Mouse (Mus musculus): ENCODE measurements at regions not wholly inside any gene's neighbourhood (a gene's known extent, or its start where the extent isn't known, plus 50 kb on each side); places are given as distances from the start of the nearest gene placed in this dataset.

DNA sequence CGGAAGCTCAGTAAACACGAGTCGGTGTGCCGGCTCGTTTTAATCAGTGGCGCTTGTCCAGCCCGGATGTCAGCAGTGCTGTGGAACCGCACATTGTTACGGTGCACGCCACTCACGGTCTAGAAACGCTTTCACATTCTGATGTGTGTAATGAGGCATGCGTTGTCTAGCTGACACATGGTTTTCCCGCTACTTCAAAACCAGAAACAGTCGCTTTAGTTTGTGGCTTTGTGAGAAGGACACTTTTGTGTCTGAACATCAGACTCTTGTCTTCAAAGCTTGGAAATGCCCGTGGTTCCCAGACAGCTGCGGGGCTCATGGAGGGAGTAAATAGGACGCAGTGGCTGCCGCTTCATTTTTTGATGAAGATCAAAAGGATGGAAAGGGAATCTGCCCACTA, 77.0 kb upstream of the Lgr5 start:
- DNase-seq (ENCODE audit: low spot score) = no peak

DNA sequence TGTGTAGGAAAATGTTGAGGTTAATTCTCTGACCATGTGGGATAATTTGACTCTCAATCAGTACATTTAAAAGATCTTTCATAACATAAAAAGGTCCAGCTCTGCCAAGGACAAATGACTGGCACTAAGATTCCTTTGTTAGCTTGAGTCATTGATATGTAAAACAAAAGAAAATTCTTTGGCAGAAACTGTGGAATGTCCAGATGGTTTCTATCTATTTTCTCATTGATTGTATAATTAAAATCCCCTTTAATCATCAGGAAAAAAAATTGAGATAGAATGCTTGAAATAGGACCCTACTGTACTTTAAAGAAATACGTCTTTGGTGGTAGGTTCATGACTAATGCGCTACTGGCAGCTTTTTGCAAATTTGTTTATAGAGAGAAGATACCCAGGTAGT, 89.1 kb upstream of the Lgr5 start:
- DNase-seq (ENCODE audit: low spot score) = no peak

DNA sequence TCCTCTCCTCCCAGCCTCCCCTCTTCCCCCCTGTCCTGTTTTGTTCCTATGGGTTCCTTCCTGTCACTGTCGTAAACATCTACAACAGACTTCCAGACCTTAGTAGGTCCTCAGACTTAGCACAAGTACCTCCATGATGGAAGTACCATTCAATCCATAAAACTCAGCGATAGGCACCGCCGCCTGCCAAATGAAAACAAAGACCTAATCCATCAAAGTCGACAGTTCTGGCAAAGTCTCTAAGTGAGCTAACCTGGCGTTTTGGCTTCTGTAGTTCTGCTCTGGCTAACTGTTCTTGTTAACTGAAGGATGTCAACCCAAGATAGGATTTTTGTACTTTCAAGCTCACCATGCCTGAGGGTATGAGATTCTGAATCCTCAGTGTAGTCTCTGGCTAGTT, 93.5 kb upstream of the Lgr5 start:
- DNase-seq (ENCODE audit: low spot score) = no peak

DNA sequence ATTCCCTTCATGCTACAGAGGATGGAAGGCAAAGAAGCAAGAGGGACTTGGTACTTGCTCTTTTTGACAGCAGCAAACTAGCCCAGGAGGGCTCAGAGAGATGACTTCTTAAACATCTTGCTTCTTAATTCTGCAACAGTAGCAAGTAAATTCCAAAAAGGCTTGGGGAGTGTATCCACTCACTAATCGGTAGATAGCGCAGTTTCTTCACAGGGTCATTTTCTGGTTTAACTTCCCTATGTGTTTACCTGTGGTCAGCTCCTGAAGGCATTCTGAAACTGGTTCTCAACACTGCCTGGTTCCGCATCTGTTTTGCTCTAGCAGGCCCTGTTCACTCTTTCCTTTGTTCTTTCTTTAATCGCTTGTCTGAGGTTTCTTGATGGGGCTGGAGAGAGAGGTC, 104.4 kb upstream of the Lgr5 start:
- no peak for DNase-seq (ENCODE audit: low spot score)

DNA sequence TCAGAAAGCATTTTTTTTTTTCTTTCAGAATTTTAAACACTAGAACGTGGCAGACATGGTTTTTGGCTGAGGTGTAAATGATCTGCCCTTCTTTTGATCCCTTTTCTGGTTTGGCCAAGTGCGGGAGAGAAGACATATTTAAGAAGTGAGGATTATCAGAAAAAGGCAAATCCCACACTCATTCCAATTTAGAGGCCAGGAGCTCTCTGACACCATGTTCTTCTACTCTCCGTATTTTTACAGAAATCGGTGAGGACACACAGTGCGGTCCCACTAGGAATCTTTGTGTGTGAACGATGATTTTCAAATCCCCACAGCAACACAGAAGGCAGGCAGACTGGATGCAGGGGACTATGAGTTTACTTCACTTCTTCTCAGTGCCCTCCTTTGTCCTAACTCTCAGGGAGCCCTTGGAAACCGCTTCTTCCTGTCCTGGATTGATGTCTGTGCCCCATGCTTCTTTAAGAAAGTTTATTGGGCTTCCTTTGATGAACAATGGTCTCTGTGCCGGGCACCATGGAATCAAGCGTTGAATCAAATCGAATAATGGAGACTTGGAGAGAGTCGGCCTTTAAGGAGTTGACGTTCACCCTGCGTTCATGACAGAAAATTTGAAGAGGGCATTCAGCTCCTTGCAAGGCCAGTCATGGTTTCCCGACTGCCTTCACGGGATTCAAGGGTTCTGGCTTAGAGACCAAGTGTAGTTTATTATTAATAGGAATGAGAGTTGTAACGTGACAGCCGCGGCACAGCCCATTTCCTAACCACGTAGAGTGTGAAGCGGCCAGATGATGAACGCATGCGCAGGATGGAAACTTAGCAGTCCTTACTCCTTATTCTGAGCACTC, 106.6 kb upstream of the Lgr5 start:
- no peak for DNase-seq (ENCODE audit: low spot score)

DNA sequence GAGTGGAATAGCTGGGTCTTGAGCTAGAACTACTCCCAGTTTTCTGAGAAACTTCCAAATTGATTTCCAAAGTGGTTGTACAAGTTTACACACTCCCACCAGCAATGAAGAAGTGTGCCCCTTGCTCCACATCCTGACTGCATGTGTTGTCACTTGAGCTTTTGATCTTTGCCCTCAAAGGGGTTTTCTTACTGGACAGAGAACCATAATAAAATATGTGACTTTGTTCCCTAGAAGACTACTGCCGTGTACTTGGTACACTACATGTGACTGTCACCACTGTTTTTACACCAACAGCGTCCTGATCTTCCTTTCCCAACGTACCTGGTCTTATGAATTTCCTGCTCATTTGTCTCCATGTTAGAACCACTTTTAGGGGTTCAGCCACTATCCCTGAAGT, 114.3 kb upstream of the Tspan8 start:
- no peak for DNase-seq (ENCODE audit: low spot score)

DNA sequence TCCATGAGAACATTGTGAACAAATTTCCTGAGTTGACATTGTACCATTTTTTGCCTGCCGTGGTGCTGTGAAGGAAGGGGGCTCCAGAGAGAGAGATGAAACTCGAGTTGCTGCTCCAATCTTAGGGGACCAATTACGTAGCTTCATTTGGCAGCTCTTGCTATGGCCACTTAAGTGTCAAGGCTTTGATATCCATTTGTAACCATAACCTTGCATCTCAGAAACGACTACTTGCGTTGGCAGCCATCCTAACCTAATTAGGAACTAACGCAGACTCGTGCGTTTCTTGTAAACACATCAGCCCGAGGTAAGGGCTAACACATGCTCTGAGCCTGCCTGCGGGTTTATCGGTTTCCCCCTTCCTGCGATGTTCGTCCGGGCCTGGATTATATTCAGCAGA, 108.0 kb upstream of the Tspan8 start:
- DNase-seq (ENCODE audit: low spot score) = no peak

DNA sequence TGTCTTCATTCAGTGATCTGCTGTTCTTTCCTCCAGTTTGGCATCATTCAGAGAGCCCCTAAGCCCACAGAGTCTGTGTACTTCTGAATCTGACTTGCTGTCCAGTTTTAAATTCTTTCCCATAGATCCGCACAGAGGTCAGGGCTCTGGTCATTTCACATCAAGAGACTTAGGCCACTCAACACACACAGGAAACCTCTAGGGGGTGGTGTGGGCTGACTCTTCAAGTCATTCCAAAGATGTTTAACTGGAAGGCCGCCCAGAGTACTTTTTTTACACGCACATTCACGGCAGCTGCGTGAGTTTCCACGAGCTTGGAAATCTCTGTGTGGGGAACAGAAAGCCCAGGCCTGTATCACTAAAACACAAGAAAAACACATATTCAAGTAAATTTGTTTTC, 102.7 kb upstream of the Tspan8 start:
- peak; percentile 22 for DNase-seq (ENCODE audit: low spot score)

DNA sequence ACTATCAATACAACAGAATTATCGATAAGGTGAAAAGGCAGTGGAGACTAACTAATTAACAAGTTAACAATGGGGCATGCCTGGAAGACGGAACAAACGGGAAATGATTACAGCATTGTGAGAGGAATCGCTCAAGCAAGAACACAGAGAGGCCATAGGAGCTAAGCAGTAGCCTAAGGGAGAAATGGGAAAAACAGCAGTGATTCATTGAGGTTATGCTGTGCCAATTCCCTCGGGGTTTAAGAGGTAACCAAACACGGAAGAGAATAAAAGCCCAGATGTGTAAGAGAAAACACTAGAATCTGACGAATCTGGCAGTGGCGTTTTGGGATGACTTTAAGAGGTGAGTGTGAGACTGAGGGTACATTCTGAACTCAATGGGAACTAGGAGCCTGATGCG, 100.5 kb upstream of the Tspan8 start:
- no peak for DNase-seq (ENCODE audit: low spot score)

DNA sequence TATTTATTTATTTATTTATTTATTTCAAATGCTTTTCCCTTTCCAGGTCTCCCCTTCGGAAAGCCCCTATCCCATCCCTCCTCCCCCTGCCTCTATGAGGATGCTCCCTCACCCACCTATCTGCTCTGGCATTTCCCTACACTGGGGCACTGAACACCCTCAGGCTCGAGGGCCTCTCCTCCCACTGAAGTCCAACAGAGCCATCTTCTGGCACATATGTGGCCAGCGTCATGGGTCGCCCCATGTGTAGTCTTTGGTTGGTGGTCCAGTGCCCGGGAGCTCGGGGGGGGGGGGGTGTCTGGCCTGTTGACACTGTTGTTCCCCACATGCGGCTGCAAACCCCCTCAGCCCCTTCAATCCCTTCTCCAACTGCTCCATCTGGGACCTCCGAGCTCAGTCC, 99.6 kb upstream of the Tspan8 start:
- DNase-seq (ENCODE audit: low spot score) = no peak

DNA sequence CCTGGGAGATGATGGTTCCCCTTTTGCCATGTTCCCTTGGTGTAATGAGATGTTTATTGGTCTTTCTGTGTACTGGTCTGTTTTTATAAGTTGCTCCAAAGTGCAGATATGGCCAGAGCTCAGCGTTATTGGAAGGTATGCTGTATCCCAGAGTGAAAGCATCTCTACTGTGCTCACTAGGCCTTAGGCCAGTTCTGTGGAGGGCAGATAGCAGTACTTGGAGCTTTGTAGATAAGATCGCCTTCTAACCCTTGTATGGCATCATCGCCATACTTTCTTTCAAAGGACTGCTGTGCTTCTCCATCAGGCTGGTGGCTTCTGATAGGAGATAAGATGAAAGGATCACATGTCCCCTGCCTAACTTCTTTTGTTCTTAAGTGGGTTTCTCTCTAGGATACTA, 94.0 kb upstream of the Tspan8 start:
- no peak for DNase-seq (ENCODE audit: low spot score)

DNA sequence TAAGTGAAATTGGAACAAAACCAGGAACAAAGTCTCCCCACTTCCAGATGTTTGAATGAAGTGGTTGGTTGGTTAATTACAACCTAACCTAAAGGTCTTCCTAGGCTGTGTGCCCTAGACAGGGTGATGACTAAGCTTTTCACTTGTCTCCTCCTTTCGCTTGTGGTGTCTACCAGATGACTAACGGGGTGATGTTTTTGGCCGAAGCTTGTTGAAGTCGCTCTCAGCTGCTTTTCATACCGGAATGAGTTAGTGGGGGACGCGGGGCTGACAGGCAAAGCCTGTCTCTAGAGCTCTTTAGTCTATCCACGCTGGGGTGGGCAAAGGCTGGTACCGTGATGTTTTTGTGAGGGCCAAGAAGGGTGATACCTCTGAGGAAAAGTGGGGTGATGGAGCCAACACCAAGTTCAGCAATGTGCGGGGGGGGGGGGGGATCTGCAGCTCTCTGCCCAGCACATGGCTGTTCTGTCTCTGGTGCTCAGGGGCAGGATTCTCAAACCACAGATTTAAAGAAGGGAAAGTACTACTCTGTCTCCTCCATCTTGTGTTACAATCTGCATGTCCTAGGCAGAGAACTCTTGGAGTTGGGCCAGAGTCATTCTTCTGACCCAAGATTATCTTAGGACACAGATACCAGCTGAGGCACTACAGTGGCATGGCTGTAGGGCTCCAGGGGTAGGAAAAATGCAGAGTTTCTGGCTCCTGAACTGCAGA, 73.8 kb upstream of the Tspan8 start:
- DNase-seq (ENCODE audit: low spot score) = no peak

DNA sequence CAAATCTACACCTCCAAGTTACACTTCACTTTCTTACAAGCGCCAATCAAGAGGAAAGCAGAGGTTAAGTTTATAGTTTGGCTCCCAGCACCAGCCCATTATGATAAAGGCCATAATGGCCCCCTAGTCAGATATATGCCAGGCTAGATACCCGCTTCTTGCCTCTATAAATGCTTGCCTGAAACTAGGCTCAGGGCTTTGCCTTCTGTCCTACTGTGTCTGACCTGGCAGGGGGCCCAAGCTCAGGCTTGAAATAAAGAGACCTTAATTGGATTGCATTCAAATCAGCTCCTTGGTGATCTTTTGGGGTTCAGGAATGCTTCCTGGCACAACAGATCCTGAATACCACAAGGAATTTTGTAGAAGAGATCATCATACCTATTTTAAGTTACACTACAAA, 66.8 kb upstream of the Tspan8 start:
- no peak for DNase-seq (ENCODE audit: low spot score)

DNA sequence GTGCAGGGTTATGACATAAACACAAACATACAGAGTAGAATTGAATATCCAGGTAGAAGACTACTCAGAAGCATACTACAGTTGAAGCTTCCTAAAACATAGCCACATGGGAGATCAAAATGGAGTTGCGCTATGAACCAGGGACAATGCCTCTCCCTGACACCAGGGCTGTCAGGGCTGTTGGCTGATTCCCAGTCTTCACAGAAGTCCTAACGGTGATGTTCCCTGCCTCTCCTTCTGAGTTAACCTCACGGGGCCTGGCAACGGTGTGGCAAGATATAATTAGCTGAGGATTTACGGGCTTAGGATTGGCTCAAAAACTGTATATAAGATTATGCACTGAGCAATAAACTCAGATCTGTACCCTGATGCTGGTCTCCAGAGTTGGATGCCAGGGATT, 66.4 kb upstream of the Tspan8 start:
- no peak for DNase-seq (ENCODE audit: low spot score)

DNA sequence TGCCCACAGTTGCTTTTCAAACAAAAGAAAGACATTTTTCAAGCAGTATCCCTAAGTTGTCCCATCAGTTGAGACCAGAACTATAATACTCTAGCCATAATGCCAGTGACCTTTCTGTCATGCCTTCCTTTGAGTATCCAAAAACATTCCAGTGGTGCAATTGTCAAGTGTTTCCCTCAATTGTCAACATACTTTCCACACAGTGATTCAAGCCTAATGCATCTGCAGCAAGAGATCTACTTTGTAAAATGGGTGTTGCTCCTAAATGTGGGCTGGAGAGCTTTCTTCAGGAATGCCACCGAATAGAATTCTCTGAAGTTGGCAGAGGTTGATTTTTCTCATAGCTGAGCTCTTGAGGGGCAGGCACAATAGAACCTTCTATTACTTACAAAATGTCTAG, 58.0 kb upstream of the Tspan8 start:
- DNase-seq (ENCODE audit: low spot score) = no peak

All from yolk sac, embryonic 10.5 days (tissue).